Mouse (Mus musculus) brain, embryonic 14.5 days (tissue): Measurements from ENCODE around the gene Gm17482. TPM values are rescaled to one million over a fixed set of nuclear protein-coding genes. Genes with fewer than 3 reads are reported as not detected.
A peak's percentile ranks its signal among the peaks of the same experiment; 100 is the strongest.
"Not testable (repeated sequence)": the region's sequence is repeated elsewhere in the genome, so short reads cannot be mapped to it uniquely, and the experiment has no call there.

Source experiments
- DNase-seq: peaks from one replicate; pipeline ENCODE4 v3.0.0-alpha.2; 2011; ENCODE audit warnings: low read depth
- CTCF ChIP-seq: fragments of 200-500 bp; IDR thresholded peaks from 2 replicates; pipeline ENCODE4 v1.5.1; 2012; ENCODE audit warnings: inconsistent platforms, mild to moderate bottlenecking, moderate library complexity, borderline replicate concordance; ENCODE audit not compliant: insufficient read depth, insufficient read length; ENCODE audit errors: extremely low read depth
- POLR2A ChIP-seq: fragments of 200-500 bp; IDR thresholded peaks from 2 replicates; pipeline ENCODE4 v1.6.1; 2012; ENCODE audit warnings: mild to moderate bottlenecking, inconsistent platforms, borderline replicate concordance; ENCODE audit not compliant: poor library complexity, insufficient read depth, insufficient read length, severe bottlenecking; ENCODE audit errors: extremely low read depth
- polyA plus RNA-seq: library from polyadenylated mRNA; depleted of rRNA; stranded (reverse); fragments of >200 nt; gene quantifications from 2 replicates; pipeline ENCODE4 v1.2.3, GENCODE M21; 2012

The Gm17482 gene
- polyA plus RNA-seq, 1 experiment: not detected

DNA sequence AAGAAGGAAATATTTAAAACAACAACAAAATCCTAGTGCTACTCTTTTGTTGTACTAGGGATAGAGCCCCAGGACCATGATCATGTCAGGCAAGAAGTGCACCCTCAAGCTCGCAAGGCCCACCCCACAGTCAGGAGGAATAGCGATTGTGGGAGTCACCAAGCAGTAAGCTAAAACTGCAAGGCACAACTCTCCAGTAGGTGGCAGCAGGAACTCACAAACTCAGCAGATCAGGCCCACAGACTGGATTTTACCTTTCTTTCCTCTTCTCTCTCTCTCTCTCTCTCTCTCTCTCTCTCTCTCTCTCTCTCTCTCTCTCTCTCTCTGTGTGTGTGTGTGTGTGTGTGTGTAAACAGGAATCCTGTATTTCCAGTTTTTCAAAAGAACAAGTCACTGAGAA is 386 bp downstream of the Gm17482 start:
- TF ChIP-seq CTCF (peak; percentile 89), POLR2A (no peak)
- DNase-seq: peak; percentile 92

DNA sequence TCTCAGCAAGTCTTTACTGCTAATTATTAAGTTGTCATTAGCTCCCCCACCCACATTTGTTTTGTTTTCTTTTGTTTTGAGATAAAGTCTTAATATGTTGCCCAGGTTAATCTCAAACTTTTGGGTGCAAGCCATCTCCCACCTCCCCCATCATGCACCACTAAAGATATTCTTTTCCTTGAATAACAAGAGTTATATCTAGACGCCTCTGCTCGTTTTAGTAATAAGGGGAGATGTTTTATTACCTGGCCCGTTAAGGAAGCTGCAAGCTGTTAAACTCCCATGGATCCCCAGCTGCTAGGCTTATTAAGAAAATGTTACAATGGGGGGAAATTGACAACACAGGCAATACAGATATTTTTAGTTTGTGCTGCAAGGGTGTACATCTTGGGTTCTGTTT is 3.4 kb downstream of the Gm17482 start:
- DNase-seq: no peak

DNA sequence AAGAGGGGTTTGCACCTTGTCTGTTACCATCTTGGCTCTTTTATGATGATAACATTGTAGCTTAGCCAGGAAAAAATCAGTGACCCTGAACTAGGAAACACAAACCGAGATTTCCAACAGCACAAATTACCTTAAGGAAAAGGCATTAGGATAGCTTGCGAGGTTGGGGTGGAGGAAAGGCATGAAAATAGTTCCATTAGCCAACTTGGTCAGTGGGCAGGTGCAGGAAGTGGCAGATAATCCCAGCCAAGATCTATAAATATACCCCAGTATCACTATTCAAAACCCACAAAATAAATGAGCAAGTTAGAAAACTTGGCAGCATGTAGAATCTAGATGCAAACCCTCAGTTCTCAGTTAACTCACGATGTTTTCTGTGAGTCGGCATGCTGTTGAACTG is 4.7 kb downstream of the Gm17482 start:
- DNase-seq: no peak
- TF ChIP-seq CTCF: no peak
- TF ChIP-seq POLR2A: no peak

More for the DNA sequence above, 3.4 kb downstream of the Gm17482 start:
- TF ChIP-seq POLR2A (no peak), CTCF (no peak)

DNA sequence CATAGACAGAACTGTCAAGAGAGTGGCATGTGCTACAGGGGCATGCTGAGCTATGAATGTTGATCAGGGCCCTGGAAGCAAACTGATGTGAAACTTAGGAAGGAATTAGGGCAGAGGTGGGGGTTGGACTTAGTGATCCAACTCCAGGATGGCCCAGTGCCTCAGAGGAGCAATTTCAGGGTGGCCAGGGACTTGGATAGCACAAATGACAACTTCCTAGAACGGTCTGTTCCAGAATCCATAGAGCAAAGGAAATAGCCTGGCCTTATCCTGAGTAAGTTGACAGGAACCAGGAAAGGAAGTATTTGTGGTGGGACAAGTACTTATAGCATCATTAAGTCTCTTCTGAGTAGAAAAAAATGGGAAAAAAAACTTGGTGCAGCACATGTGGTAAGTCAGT is 5.4 kb downstream of the Gm17482 start:
- no peak for TF ChIP-seq POLR2A
- TF ChIP-seq CTCF: no peak
- DNase-seq: no peak

DNA sequence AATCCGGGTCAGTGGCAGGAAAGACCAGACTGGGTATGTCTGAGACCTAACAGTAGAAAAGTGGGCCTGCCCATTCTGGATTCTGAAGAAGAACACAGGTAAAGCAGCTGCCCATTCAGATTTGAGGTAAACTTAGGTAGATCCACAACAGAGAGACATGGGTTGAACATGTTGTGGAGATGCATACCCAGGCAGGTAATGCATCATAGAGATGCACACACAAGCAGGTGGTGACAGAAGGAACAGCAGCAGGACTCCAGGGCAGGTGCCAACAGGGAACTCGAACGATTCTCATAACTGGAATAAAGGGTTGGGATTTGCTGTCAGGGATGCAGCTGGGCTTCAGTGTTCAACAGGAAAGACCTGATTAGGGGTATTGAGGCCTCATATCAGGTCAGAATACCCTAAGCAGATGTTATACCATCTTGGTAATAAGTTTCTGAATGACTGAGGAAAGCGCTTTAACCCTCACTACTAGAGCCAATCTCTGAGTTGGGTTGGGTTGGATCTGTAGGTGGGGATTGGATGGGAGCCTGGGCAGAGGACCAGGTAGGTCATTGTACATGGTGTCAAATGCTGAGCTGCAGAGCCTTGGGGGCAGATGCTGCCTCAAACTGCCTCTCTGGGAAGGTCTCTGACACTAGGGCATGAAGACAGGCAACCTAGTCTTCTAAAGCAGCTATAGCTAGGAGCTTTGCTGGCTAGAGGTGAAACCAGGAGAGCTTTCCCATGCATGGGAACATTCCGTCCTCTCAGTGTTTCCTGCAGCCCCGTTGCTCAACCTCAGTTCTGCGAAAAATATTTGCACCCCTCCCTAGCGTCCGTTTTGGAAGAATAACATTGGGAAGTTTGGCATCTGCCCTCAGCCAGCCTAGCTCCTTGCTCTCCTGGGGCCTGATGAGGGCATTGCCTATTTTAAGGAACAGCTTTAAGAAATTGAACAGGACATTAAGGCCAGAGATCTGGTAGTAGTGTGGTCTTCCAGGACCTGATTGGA is 11.2 kb downstream of the Gm17482 start:
- DNase-seq: no peak
- no peak for TF ChIP-seq CTCF
- no peak for TF ChIP-seq POLR2A

DNA sequence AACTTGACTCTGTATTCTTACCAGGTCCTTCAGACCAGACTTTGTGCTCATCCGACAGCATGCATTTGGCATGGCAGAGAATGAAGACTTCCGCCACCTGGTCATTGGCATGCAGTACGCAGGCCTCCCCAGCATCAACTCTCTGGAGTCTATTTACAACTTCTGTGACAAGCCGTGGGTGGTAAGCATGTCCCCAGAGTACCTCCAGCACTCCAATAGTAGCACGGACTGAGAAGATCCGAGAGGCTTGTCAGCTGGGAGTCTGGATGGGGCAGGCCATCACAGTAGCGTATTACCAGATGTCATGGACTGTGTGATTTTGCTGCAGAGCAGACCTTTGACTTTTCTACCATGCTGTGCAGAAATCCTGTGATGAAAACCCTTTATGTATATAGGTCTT is 12.2 kb downstream of the Gm17482 start:
- DNase-seq: no peak

DNA sequence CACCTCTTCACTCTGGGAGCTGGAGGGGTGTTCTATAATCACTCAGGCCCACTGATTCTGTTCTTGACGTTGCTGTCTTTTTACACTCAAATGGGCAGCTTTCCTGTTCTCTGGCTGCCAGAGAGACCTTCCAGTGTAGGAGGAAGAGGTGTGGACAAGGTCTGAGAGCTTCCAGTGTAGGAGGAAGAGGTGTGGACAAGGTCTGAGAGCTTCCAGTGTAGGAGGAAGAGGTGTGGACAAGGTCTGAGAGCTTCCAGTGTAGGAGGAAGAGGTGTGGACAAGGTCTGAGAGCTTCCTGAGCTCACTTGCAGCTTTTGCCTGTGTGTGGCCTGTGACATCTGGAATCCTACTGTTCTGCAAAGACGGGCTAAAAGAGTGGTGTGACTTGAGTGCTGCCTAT is 13.3 kb downstream of the Gm17482 start:
- DNase-seq: not testable (repeated sequence)

More for the DNA sequence above, 12.2 kb downstream of the Gm17482 start:
- TF ChIP-seq POLR2A (no peak), CTCF (no peak)

DNA sequence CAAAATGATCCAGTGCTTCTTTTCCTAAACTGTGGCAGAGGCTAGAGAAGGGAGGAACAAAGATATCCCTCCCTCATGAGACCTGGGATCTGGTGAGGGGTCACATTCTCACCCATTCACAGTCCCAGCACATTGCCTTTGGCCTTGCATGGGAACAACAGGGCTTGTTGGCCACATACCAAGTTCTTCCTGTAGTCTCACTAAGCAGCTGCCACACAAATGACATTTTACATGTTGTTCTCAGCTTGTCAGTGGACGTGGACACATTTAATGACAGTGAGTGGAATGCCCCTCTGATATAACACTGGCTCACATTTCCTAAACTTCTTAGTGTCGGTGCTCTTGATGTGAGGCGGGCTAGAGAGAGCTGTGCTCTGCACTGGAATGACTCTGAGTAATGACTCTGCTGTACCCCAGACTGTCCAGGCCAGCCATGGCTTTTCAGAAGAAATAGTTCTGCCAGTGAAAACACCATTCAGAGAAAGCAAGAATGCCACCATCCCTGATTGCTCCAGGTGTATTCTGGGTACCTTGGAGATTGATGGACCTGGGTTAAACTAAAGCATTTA is 14.1 kb downstream of the Gm17482 start:
- DNase-seq: peak; percentile 58

DNA sequence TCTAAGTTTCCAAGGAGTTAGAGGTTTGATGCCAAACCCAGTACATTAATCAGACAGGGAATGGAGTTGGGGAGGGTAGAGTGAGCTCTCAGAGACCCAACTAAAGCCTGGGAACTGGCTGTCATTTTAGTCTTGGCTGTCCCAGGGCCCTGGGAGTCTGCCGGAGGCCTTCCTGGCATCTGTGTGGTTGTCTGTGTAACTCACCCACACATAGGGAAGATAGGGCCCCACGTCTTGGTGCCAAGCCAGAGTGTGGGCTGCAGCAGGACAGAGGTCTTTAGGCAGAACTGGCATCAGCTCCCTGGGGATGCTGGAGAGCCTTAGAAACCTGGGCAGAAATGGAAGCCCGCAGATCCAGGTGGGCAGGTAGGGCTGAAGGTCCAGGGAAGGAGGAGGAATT is 14.8 kb downstream of the Gm17482 start:
- no peak for DNase-seq
- TF ChIP-seq CTCF (no peak), POLR2A (no peak)

More for the DNA sequence above, 14.1 kb downstream of the Gm17482 start:
- TF ChIP-seq CTCF: no peak
- no peak for TF ChIP-seq POLR2A

DNA sequence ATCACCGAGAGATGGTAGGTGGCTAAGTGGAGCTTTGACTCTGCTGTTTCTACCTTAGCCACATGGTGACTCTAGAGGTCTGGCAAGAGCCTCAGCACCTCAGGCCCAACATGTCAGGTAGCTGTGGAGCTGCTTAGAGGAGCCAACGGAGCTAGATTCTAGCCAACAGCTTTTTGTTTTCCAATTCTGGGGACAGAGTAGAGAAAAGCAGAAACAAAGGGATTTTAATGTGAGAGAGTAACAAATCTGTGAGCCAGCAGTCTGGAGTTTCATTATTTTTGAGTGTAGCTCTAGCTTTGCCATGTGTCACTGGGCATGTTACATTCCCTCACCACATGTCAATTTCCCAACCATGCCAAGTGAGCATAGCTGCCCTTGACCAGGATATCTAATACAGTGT is 17.1 kb downstream of the Gm17482 start:
- DNase-seq: no peak
- TF ChIP-seq CTCF (no peak), POLR2A (no peak)

DNA sequence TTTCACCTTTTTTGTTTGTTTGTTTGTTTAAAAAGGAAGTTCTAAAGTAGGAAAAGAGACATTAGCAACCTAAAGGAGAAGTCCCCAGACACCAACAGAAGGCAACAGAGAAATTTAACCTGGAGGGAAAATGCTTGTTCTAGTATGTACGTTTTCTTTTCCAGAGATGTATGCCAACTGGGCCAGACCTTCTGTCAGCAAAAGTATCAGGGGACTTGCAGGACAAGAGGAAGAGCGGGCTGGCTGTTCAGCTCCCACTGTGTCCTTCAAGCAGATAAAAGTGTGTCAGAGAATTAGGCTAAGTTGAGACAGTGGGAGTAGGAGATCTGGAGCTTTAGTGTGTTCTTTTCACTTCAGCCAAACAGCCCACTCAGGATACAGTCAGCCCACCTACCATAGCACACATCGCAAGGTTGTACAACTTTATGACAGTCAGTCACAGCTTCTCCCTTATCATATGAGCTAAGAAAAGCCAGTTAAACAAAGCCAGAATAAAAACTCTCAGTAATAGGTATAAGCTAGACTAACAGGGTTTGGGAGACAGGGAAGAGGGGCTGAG is 18.4 kb downstream of the Gm17482 start:
- TF ChIP-seq CTCF (no peak), POLR2A (no peak)

DNA sequence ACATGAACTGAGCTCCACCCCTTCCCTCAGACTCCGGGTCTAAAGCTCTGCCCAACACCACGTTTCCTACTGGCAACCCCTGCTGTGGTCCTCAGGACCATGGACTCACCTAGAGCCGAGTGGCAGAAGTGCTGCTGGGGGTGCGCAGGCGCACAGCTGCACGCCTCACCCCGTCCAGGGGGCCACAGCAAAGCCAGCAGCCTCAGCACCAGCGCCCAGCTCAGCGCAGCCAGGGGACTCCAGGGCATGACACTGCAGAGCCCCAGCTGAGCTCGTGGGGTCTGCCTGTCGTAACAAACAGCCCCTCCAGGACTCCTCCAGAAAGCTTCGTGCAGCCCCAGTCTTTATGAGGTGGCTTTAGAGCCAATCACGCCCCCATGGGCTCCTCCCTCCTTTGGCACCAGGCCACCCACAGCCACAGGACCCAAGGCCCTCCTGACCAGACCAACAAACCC is 24.4 kb downstream of the Gm17482 start:
- TF ChIP-seq POLR2A (no peak), CTCF (no peak)
- DNase-seq: peak; percentile 37

More for the DNA sequence above, 18.4 kb downstream of the Gm17482 start:
- DNase-seq: no peak

DNA sequence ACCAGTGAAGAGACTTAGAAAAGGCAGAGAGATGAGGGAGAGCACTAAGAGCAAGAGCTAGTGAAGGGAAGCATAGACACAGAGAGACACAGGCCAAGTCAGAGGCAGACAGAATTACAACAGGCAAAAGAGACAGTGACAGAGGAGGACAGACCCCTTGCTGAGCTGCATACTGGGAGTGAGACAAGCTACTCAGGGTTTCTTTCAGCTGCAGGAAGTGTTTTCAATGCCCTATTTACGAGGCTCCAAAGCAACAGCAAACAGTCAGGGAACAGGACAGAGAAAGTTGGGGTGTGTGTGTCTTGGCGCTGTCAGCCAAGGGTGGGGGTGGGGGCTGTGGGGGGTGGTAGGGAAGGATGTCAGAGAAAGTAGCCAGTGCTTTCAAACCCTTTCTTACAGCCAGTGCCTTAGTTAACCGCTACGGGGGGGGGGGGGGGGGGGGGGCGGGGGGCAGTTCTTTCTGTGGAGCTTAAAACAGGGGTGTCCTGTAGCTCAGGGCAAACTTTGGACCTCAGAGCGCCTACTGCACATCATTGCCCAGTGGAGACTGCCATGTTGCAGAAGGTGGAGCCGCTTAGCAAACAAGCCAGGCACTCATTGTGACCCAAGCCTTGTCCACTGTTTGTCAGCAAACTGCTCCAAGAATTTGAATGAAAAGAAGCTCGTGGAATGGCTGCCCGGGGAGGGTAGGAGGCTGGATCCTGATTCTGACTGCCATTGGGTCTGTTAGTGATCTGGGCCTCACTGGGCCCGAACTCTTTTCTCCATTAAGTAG is 25.1 kb downstream of the Gm17482 start, which contains the start of gene Timp4:
Gene Timp4 (minus strand): TSS at position 107 of the 775 bp plus-strand sequence.
- peak; percentile 62 for DNase-seq
- TF ChIP-seq POLR2A: no peak
- no peak for TF ChIP-seq CTCF

DNA sequence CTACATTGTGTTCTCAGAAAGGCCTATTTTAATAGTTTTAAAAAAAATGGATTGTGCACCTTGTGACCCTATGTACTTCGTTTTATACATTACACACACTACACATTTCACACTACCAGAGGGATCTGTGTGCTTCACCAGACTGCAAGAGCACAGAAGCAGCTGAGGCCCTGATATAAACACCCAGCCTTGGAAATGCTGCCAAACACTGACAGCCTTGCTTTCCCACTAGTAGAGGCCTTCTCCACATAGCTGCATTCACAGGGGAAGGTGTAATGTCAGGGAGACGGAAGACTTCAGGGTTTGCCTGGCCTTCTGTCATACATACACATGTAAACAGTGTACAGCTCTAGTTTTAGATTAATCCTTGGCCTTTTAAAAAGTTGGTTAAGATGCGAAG is 28.0 kb downstream of the Gm17482 start:
- no peak for TF ChIP-seq CTCF
- TF ChIP-seq POLR2A: no peak
- peak; percentile 49 for DNase-seq
